Mouse (Mus musculus): ENCODE measurements at regions not wholly inside any gene's neighbourhood (a gene's known extent, or its start where the extent isn't known, plus 50 kb on each side); places are given as distances from the start of the nearest gene placed in this dataset.

GRCm38 (mm10) chr5:148691486-148691885 is 138.9 kb upstream of the Ubl3 start:
- TF ChIP-seq CTCF (conservative IDR thresholded peaks at IDR 0.05; ENCODE audit: insufficient read depth, insufficient read length, low read depth, low read length): no peak
- no peak for TF ChIP-seq POLR2A (IDR thresholded peaks at IDR 0.05; ENCODE audit: low read depth, low read length)
